Mouse (Mus musculus): Measurements from ENCODE around the gene Dusp27. TPM values are rescaled to one million over a fixed set of nuclear protein-coding genes. Genes with fewer than 3 reads are reported as not detected.

Dusp27 gene
- polyA plus RNA-seq, 1 experiment from 2014 or later: 0.69 TPM

- WGBS: 61% methylated on average over 13 of the region's 13 CpGs
- no peak for ATAC-seq (ENCODE audit: low FRiP score, low TSS enrichment)
- Histone ChIP-seq H3K36me3 (ENCODE audit: insufficient read depth, low read length) (no peaks in the 10 kb centered on the region), H3K4me2 (replicated peaks; ENCODE audit: low read depth, low read length) (no peak overlapping the region), H3K4me1 (ENCODE audit: insufficient read depth, low read length) (no peaks in the 10 kb centered on the region), H3K27ac (ENCODE audit: low read length) (no peak overlapping the region), H3K27me3 (ENCODE audit: insufficient read depth, low read length) (no peaks in the 10 kb centered on the region), H3K9ac (replicated peaks; ENCODE audit: low read length) (no peak overlapping the region), H3K4me3 (ENCODE audit: low read length) (no peak overlapping the region), H3K9me3 (ENCODE audit: low read length) (no peaks in the 10 kb centered on the region)
Measured at GRCm38 (mm10) chr1:166117866-166118639, 9.7 kb downstream of the Dusp27 start.

- 91% methylated on average over 4 of the region's 4 CpGs for WGBS
- Histone ChIP-seq H3K27me3 (ENCODE audit: insufficient read depth, low read length) (no peaks in the 10 kb centered on the region), H3K27ac (ENCODE audit: low read length) (no peak overlapping the region), H3K36me3 (ENCODE audit: insufficient read depth, low read length) (no peaks in the 10 kb centered on the region), H3K9me3 (ENCODE audit: low read length) (no peaks in the 10 kb centered on the region), H3K4me3 (ENCODE audit: low read length) (no peak overlapping the region), H3K9ac (replicated peaks; ENCODE audit: low read length) (no peak overlapping the region), H3K4me1 (ENCODE audit: insufficient read depth, low read length) (no peaks in the 10 kb centered on the region), H3K4me2 (replicated peaks; ENCODE audit: low read depth, low read length) (no peak overlapping the region)
- no peak for ATAC-seq (ENCODE audit: low FRiP score, low TSS enrichment)
Measured at GRCm38 (mm10) chr1:166115719-166116118, 12.0 kb downstream of the Dusp27 start.

- WGBS: 82% methylated on average over 3 of the region's 3 CpGs
- H3K4me1 ChIP-seq (ENCODE audit: insufficient read depth, low read length): no peaks in the 10 kb centered on the region
- H3K27me3 ChIP-seq (ENCODE audit: insufficient read depth, low read length): no peaks in the 10 kb centered on the region
- no peak overlapping the region for H3K4me2 ChIP-seq (replicated peaks; ENCODE audit: low read depth, low read length)
- no peak overlapping the region for H3K9ac ChIP-seq (replicated peaks; ENCODE audit: low read length)
- no peak overlapping the region for H3K4me3 ChIP-seq (ENCODE audit: low read length)
- ATAC-seq (ENCODE audit: low FRiP score, low TSS enrichment): no peak
- no peak overlapping the region for H3K27ac ChIP-seq (ENCODE audit: low read length)
- H3K36me3 ChIP-seq (ENCODE audit: insufficient read depth, low read length): no peaks in the 10 kb centered on the region
- no peaks in the 10 kb centered on the region for H3K9me3 ChIP-seq (ENCODE audit: low read length)
Measured at GRCm38 (mm10) chr1:166114986-166115385, 12.7 kb downstream of the Dusp27 start.

GRCm38 (mm10) chr1:166105464-166105863 lies 22.3 kb downstream of the Dusp27 start:
- no peak overlapping the region for H3K4me2 ChIP-seq (replicated peaks; ENCODE audit: low read depth, low read length)

GRCm38 (mm10) chr1:166104858-166105257 lies 22.9 kb downstream of the Dusp27 start:
- ATAC-seq (ENCODE audit: low FRiP score, low TSS enrichment): no peak
- H3K27me3 ChIP-seq (ENCODE audit: insufficient read depth, low read length): no peaks in the 10 kb centered on the region
- H3K36me3 ChIP-seq (ENCODE audit: insufficient read depth, low read length): no peaks in the 10 kb centered on the region
- H3K4me3 ChIP-seq (ENCODE audit: low read length): no peak overlapping the region
- H3K27ac ChIP-seq (ENCODE audit: low read length): no peak overlapping the region
- H3K9me3 ChIP-seq (ENCODE audit: low read length): no peaks in the 10 kb centered on the region
- H3K4me1 ChIP-seq (ENCODE audit: insufficient read depth, low read length): no peaks in the 10 kb centered on the region
- WGBS: 96% methylated on average over 3 of the region's 3 CpGs
- no peak overlapping the region for H3K4me2 ChIP-seq (replicated peaks; ENCODE audit: low read depth, low read length)
- H3K9ac ChIP-seq (replicated peaks; ENCODE audit: low read length): no peak overlapping the region

More at GRCm38 (mm10) chr1:166105464-166105863, 22.3 kb downstream of the Dusp27 start:
- no peak overlapping the region for H3K4me3 ChIP-seq (ENCODE audit: low read length)
- no peak overlapping the region for H3K9ac ChIP-seq (replicated peaks; ENCODE audit: low read length)
- ATAC-seq (ENCODE audit: low FRiP score, low TSS enrichment): no peak
- H3K9me3 ChIP-seq (ENCODE audit: low read length): no peaks in the 10 kb centered on the region
- WGBS: 71% methylated on average over 6 of the region's 6 CpGs
- no peaks in the 10 kb centered on the region for H3K27me3 ChIP-seq (ENCODE audit: insufficient read depth, low read length)
- no peak overlapping the region for H3K27ac ChIP-seq (ENCODE audit: low read length)
- no peaks in the 10 kb centered on the region for H3K36me3 ChIP-seq (ENCODE audit: insufficient read depth, low read length)
- no peaks in the 10 kb centered on the region for H3K4me1 ChIP-seq (ENCODE audit: insufficient read depth, low read length)

GRCm38 (mm10) chr1:166102920-166103608 lies 24.7 kb downstream of the Dusp27 start:
- Histone ChIP-seq H3K36me3 (ENCODE audit: insufficient read depth, low read length) (no peaks in the 10 kb centered on the region), H3K9ac (replicated peaks; ENCODE audit: low read length) (no peak overlapping the region), H3K4me3 (ENCODE audit: low read length) (no peak overlapping the region), H3K9me3 (ENCODE audit: low read length) (no peaks in the 10 kb centered on the region), H3K4me1 (ENCODE audit: insufficient read depth, low read length) (no peaks in the 10 kb centered on the region), H3K27me3 (ENCODE audit: insufficient read depth, low read length) (no peaks in the 10 kb centered on the region), H3K4me2 (replicated peaks; ENCODE audit: low read depth, low read length) (no peak overlapping the region), H3K27ac (ENCODE audit: low read length) (no peak overlapping the region)
- no peak for ATAC-seq (ENCODE audit: low FRiP score, low TSS enrichment)
- WGBS: 63% methylated on average over 11 of the region's 11 CpGs

- no peak overlapping the region for H3K27ac ChIP-seq (ENCODE audit: low read length)
Measured at GRCm38 (mm10) chr1:166098120-166098519, 29.6 kb downstream of the Dusp27 start.

GRCm38 (mm10) chr1:166094462-166094861 lies 33.3 kb downstream of the Dusp27 start:
- H3K27ac ChIP-seq (ENCODE audit: low read length): no peak overlapping the region
- H3K9me3 ChIP-seq (ENCODE audit: low read length): no peaks in the 10 kb centered on the region
- H3K4me1 ChIP-seq (ENCODE audit: insufficient read depth, low read length): no peaks in the 10 kb centered on the region
- 83% methylated on average over 3 of the region's 3 CpGs for WGBS
- no peak overlapping the region for H3K9ac ChIP-seq (replicated peaks; ENCODE audit: low read length)
- no peak for ATAC-seq (ENCODE audit: low FRiP score, low TSS enrichment)
- H3K4me2 ChIP-seq (replicated peaks; ENCODE audit: low read depth, low read length): no peak overlapping the region
- no peak overlapping the region for H3K4me3 ChIP-seq (ENCODE audit: low read length)
- H3K27me3 ChIP-seq (ENCODE audit: insufficient read depth, low read length): no peaks in the 10 kb centered on the region
- no peaks in the 10 kb centered on the region for H3K36me3 ChIP-seq (ENCODE audit: insufficient read depth, low read length)

More at GRCm38 (mm10) chr1:166098120-166098519, 29.6 kb downstream of the Dusp27 start:
- ATAC-seq (ENCODE audit: low FRiP score, low TSS enrichment): no peak
- Histone ChIP-seq H3K4me2 (replicated peaks; ENCODE audit: low read depth, low read length) (no peak overlapping the region), H3K36me3 (ENCODE audit: insufficient read depth, low read length) (no peaks in the 10 kb centered on the region), H3K27me3 (ENCODE audit: insufficient read depth, low read length) (no peaks in the 10 kb centered on the region), H3K4me1 (ENCODE audit: insufficient read depth, low read length) (no peaks in the 10 kb centered on the region), H3K9ac (replicated peaks; ENCODE audit: low read length) (no peak overlapping the region), H3K9me3 (ENCODE audit: low read length) (no peaks in the 10 kb centered on the region), H3K4me3 (ENCODE audit: low read length) (no peak overlapping the region)
- WGBS: 94% methylated on average over 2 of the region's 2 CpGs

- Histone ChIP-seq H3K4me1 (ENCODE audit: insufficient read depth, low read length) (no peaks in the 10 kb centered on the region), H3K4me3 (ENCODE audit: low read length) (no peak overlapping the region), H3K4me2 (replicated peaks; ENCODE audit: low read depth, low read length) (no peak overlapping the region), H3K9ac (replicated peaks; ENCODE audit: low read length) (no peak overlapping the region), H3K9me3 (ENCODE audit: low read length) (no peaks in the 10 kb centered on the region), H3K36me3 (ENCODE audit: insufficient read depth, low read length) (no peaks in the 10 kb centered on the region), H3K27me3 (ENCODE audit: insufficient read depth, low read length) (no peaks in the 10 kb centered on the region), H3K27ac (ENCODE audit: low read length) (no peak overlapping the region)
- WGBS: 89% methylated on average over 2 of the region's 2 CpGs
- ATAC-seq (ENCODE audit: low FRiP score, low TSS enrichment): no peak
Measured at GRCm38 (mm10) chr1:166090306-166090705, 37.4 kb downstream of the Dusp27 start.

- Histone ChIP-seq H3K27ac (ENCODE audit: low read length) (no peak overlapping the region), H3K27me3 (ENCODE audit: insufficient read depth, low read length) (no peaks in the 10 kb centered on the region), H3K4me3 (ENCODE audit: low read length) (no peak overlapping the region), H3K9ac (replicated peaks; ENCODE audit: low read length) (no peak overlapping the region), H3K9me3 (ENCODE audit: low read length) (no peaks in the 10 kb centered on the region), H3K4me1 (ENCODE audit: insufficient read depth, low read length) (no peaks in the 10 kb centered on the region), H3K4me2 (replicated peaks; ENCODE audit: low read depth, low read length) (no peak overlapping the region), H3K36me3 (ENCODE audit: insufficient read depth, low read length) (no peaks in the 10 kb centered on the region)
- WGBS: 53% methylated on average over 4 of the region's 4 CpGs
- ATAC-seq (ENCODE audit: low FRiP score, low TSS enrichment): no peak
Measured at GRCm38 (mm10) chr1:166089739-166090138, 38.0 kb downstream of the Dusp27 start.
